Mouse (Mus musculus) lung, embryonic 14.5 days (tissue): ENCODE results near the gene C77080. TPM values are rescaled to one million over a fixed set of nuclear protein-coding genes. Genes with fewer than 3 reads are reported as not detected.

ENCODE experiments used
- ATAC-seq: fragments of 200-750 bp; cut with Nextera tagmentation; 2 replicates; pipeline ENCODE4 v1.8.0; 2017; ENCODE audit warnings: mild to moderate bottlenecking, moderate TSS enrichment, moderate library complexity; ENCODE audit not compliant: insufficient read depth
- DNase-seq: peaks from one replicate; pipeline ENCODE4 v3.0.0-alpha.2; 2015
- H3K27ac ChIP-seq: fragments of 300-500 bp; sonication (generic); 2 replicates; pipeline ENCODE4 v1.5.1; 2014; ENCODE audit warnings: low read depth, mild to moderate bottlenecking, moderate library complexity
- H3K27me3 ChIP-seq: fragments of 300-500 bp; sonication (generic); 2 replicates; pipeline ENCODE4 v1.6.1; 2014; ENCODE audit warnings: low read length, control low read depth; ENCODE audit not compliant: insufficient read depth
- H3K36me3 ChIP-seq: fragments of 300-500 bp; sonication (generic); 2 replicates; pipeline ENCODE4 v1.6.1; 2014; ENCODE audit warnings: control low read depth; ENCODE audit not compliant: insufficient read depth
- H3K4me1 ChIP-seq: fragments of 300-500 bp; sonication (generic); 2 replicates; pipeline ENCODE4 v1.6.1; 2014; ENCODE audit warnings: antibody characterized with exemption, control low read depth; ENCODE audit not compliant: insufficient read depth
- H3K4me2 ChIP-seq: fragments of 300-500 bp; sonication (generic); 2 replicates; pipeline ENCODE4 v1.6.1; 2014; ENCODE audit warnings: mild to moderate bottlenecking
- H3K4me3 ChIP-seq: fragments of 300-500 bp; sonication (generic); 2 replicates; pipeline ENCODE4 v1.5.1; 2014; ENCODE audit warnings: low read depth, low read length
- H3K9ac ChIP-seq: fragments of 300-500 bp; sonication (generic); 2 replicates; pipeline ENCODE4 v1.6.1; 2014
- H3K9me3 ChIP-seq: fragments of 300-500 bp; sonication (generic); 2 replicates; pipeline ENCODE4 v1.6.1; 2016; ENCODE audit warnings: low read depth, low read length, control low read depth
- CTCF ChIP-seq: IDR thresholded peaks from 2 replicates; pipeline ENCODE4 v1.5.1; 2016; ENCODE audit warnings: antibody characterized with exemption, low read depth
- WGBS: fragments of 180-500 bp; shearing (Covaris S2); extraction: QIAGEN DNeasy Blood & Tissue Kit; methylation state at CpG from one replicate; pipeline ENCODE4 v1.1.7; 2014; 5-methylcytosine and 5-hydroxymethylcytosine counted together
- polyA plus RNA-seq: library from polyadenylated mRNA; unstranded; fragments of >200 nt; fragmentation: Nextera tagmentation; extraction: Ambion mirVana; gene quantifications from 2 replicates; pipeline ENCODE4 v1.2.1, GENCODE M21; 2014

Gene C77080
- polyA plus RNA-seq, 1 experiment from 2014 or later = 2.8 TPM

DNA sequence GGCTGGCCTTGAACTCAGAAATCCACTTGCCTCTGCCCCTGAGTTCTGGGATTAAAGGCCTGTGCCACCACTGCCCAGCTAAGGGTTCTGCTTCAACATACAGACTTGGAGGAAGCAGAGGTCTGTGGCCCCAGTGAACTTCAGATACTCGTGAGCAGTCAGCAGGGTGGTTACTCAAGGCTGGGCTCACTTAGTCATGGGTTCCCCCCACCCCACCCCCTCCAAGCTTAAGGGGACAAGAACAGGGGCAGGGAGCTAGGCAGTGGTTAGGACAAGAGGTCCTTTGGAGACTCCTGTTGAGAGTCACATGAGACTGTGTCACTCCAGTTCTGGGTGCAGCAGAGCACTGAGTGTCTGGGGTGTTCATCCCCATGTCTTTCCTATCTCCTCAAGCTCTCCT lies 7.5 kb upstream of the C77080 start:
- ATAC-seq (no peak), DNase-seq (no peak)
- 59% methylated on average over 1 of the region's 1 CpGs for WGBS
- Histone ChIP-seq H3K27me3 (no peaks in the 10 kb centered on the region), H3K4me3 (no peak overlapping the region), H3K27ac (no peak overlapping the region), H3K9ac (no peak overlapping the region), H3K4me1 (no peaks in the 10 kb centered on the region), H3K36me3 (no peaks in the 10 kb centered on the region), H3K9me3 (no peaks in the 10 kb centered on the region), H3K4me2 (no peak overlapping the region)
- TF ChIP-seq CTCF = no peak

DNA sequence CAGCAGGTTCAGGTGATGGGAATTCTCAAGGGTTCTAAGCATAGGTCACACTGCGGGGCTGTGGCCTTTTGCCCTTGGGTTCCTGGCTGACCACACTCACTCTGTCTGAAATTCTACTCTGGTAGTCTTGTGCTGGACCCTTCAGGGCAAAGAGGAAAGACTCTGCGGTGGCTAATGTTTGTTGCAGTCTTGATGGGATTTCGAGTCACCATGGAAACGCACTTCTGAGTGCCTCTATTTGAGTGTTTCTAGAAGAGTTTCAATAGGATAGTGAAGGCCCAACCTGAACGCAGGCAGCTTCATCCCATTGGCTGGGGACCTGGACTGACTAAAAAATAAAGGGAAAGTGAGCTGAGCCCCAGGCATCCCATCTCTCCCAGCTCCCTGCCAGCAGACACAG lies 5.6 kb upstream of the C77080 start:
- Histone ChIP-seq H3K4me1 (0 out of 2 replicates have a peak, but pooled peaks cover 6% of the 10 kb centered on the region), H3K27me3 (no peaks in the 10 kb centered on the region), H3K9me3 (no peaks in the 10 kb centered on the region), H3K4me3 (no peak overlapping the region), H3K4me2 (no peak overlapping the region), H3K9ac (no peak overlapping the region), H3K36me3 (no peaks in the 10 kb centered on the region), H3K27ac (no peak overlapping the region)
- DNase-seq (peak; percentile 49), ATAC-seq (no peak)
- 69% methylated on average over 5 of the region's 5 CpGs for WGBS
- no peak for TF ChIP-seq CTCF

DNA sequence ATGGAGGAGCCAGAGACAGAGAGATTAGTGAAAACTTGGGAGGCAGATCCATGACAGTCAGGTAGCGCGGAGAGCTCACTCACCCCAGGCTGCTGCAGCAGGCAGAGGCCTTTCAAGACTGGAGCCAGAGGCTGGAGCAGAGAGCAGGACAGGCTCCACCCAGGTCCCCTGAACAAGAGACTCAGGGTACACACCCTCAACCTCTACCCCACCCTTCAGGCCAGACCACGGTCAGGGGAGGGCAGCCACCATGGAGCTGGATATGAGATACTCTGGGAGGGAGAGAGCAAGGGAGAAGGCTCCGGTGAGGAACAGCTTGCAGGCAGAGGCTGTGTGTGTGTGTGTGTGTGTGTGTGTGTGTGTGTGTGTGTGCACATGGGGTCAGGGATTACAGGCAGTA lies 5.0 kb upstream of the C77080 start:
- Histone ChIP-seq H3K9me3 (no peaks in the 10 kb centered on the region), H3K4me1 (0 out of 2 replicates have a peak, but pooled peaks cover 6% of the 10 kb centered on the region), H3K4me3 (no peak overlapping the region), H3K9ac (no peak overlapping the region), H3K27me3 (no peaks in the 10 kb centered on the region), H3K36me3 (no peaks in the 10 kb centered on the region), H3K27ac (no peak overlapping the region), H3K4me2 (no peak overlapping the region)
- no peak for TF ChIP-seq CTCF
- DNase-seq = no peak
- 80% methylated on average over 4 of the region's 4 CpGs for WGBS
- no peak for ATAC-seq

DNA sequence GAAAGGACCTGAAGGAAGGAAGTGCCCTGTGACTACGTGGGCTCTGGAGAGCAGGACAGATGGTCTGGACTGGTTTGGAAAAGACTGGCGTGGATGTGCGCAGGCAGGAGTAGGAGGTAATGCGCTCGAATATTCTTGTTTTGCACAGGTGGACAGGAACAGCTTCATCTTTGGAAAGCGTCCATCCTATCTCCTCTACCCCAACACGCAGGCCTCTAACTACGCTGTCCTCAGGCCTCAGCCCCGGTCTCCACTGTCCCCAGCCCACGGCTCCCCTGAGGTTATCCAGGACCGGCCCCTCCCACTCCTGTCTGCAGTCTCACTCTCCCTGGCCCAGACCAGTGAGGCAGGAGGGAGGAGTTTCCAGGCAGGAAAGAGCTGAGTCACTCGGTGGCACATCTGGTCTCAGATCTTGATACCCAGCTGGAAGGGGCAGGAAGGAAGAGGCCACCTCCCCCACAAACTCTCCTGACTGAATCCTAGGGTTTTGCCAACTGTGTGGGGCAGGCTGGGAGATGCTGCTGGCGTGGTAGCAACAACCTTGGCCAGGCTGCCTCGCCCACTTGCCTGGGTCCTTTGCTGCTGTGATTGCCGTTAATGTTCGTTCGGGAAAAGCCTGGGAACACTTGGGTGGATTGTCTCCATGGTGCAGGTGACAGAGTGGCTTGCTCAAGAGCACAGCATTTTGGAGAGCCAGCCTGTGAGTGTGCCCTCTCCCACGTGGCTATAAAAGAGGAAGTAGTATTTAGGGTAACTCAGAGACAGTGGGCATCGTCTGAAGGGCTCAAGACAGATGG lies 2.2 kb upstream of the C77080 start:
- Histone ChIP-seq H3K27ac (peak overlapping the region; percentile 58; the same call in 1 of the 2 replicates), H3K4me1 (0 out of 2 replicates have a peak, but pooled peaks cover 8% of the 10 kb centered on the region), H3K4me2 (peak overlapping the region; percentile 27; the same call in 1 of the 2 replicates), H3K27me3 (no peaks in the 10 kb centered on the region; the same call in 1 of the 2 replicates), H3K9me3 (no peaks in the 10 kb centered on the region), H3K4me3 (no peak overlapping the region), H3K9ac (no peak overlapping the region), H3K36me3 (no peaks in the 10 kb centered on the region)
- no peak for TF ChIP-seq CTCF
- DNase-seq (peak; percentile 74), ATAC-seq (peak; percentile 88)
- WGBS = 25% methylated on average over 19 of the region's 19 CpGs

DNA sequence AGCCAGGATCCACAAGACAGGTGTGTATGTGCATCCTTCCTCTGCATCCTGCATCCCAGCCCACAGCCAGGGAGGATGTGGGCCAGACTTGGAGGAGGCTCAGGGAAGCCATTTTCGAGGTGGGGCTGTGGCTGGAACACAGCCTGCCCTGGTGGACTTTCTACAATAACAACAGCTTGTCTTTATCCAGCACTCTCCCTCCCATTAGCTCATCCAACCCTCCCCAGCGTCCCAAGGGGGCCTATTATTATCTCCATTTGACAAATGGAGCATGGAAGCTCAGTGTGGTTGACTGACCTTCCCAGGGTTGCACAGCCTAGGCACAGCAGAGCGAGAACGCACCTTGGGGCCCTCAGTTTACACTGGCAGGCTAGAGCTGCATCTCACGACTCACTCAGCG lies 526 bp downstream of the C77080 start:
- Histone ChIP-seq H3K4me2 (no peak overlapping the region), H3K9me3 (no peaks in the 10 kb centered on the region), H3K27me3 (no peaks in the 10 kb centered on the region; the same call in 1 of the 2 replicates), H3K27ac (no peak overlapping the region), H3K9ac (no peak overlapping the region), H3K36me3 (no peaks in the 10 kb centered on the region), H3K4me1 (peaks cover 19% of the 10 kb centered on the region), H3K4me3 (no peak overlapping the region)
- no peak for TF ChIP-seq CTCF
- DNase-seq (peak; percentile 41), ATAC-seq (no peak)
- WGBS = 20% methylated on average over 6 of the region's 6 CpGs

DNA sequence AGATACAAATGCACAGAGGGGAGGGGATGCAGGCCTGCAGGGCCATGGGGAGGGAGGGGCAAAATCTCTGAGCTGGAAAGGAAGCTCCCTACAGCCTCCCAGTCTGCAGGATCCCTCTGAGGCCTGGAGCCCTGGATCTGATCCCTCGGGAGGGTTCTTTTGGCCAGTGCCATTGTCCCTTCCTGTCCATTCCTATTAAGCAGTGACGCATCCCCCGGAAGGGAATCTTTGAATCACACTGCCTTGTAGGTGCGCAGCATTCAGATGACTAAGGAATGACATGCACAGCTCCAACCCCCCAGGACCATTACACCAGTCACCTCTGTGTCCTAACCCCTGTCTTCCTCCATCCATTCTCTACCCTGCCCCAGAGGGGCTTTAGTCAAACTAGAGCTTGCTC lies 2.1 kb downstream of the C77080 start:
- peaks cover 19% of the 10 kb centered on the region for H3K4me1 ChIP-seq
- ATAC-seq = no peak
- no peak for DNase-seq
- 83% methylated on average over 4 of the region's 4 CpGs for WGBS
- H3K4me3 ChIP-seq = no peak overlapping the region
- no peak overlapping the region for H3K27ac ChIP-seq
- H3K9ac ChIP-seq = no peak overlapping the region
- no peak for TF ChIP-seq CTCF
- H3K4me2 ChIP-seq = no peak overlapping the region
- no peaks in the 10 kb centered on the region for H3K9me3 ChIP-seq
- no peaks in the 10 kb centered on the region for H3K36me3 ChIP-seq
- no peaks in the 10 kb centered on the region; the same call in 1 of the 2 replicates for H3K27me3 ChIP-seq

DNA sequence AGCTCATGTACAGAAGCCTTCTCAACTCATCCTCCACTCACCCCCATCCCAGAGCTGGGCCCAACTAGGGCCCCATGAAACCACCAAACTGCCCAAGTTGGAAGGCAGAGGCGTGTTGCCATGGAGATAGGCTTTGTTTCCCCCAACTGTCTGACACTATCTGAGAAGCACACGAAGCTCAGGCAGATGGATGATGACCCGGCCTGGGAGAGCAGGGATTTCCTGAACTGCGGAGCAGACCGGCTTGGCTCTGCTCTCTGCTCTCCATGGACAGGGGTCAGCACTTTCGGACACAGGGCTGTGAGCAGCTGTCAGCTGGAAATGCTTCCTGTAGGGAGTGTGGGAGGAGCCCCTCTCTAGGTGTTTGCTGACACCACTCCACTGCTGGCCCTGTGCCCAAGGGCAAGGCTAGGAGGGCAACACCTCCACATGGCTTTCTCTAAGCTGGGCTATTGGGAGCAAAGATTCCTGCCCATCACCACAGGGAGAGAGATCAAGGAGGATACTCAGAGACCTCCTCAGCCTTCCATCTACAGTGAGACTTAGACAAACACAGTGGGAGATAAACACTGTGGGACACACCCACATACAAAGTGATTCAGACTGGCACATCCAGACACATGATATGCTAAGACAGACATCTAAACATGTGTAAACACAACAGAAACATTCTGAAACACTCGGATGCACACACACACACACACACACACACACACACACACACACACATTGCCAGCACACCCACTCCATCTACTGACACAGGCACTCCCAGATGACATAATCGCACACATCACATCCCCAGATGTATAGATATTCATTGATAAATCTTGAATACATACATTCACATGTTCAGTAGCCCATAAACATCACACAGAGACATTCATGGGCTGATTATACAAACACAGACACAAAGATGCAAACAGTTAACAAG lies 4.5 kb downstream of the C77080 start:
- Histone ChIP-seq H3K4me3 (no peak overlapping the region), H3K4me1 (peaks cover 15% of the 10 kb centered on the region), H3K9ac (no peak overlapping the region), H3K4me2 (peak overlapping the region; percentile 26; the same call in 1 of the 2 replicates), H3K27me3 (no peaks in the 10 kb centered on the region; the same call in 1 of the 2 replicates), H3K9me3 (no peaks in the 10 kb centered on the region), H3K27ac (peak overlapping the region; percentile 67), H3K36me3 (no peaks in the 10 kb centered on the region)
- DNase-seq (peak; percentile 79), ATAC-seq (peak; percentile 81)
- no peak for TF ChIP-seq CTCF
- WGBS = 13% methylated on average over 8 of the region's 8 CpGs
